19 mouse cellular contexts compared by ENCODE assay signal in the genomic region with DNA sequence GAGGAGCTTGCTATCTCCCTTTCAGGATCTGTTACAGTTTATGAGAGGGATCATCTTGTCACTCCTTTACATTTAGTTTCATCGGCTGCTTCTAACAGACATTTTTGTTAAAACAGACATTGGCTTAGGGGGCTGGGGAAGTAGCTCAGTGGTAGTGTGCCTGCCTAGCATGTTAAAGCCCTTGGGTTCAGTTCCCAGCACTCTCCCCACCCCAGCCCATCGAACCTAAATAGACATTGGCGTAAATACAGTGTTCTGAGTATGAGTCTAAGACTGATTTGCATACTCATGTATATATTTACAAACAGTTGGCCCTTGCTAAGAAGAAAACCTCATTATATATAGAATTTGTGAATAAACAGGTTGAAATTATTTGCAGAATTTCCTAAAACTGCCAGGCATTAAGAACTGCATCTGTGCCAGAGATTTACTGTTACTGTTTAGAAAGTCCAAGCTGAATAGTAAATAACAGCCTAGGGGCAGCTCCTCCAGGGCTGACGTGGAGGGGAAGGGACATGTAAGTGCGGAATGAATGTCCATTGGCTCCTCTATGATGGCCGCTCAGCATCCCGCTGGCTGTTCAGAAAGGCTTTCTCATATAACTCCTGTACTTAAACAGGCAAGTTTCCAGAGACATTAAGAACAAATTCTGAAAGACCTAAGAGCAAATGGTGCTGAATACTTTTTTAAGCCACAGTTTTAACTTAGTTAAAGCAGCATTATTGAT. TPM values are rescaled to one million over a fixed set of nuclear protein-coding genes. Genes with fewer than 3 reads are reported as not detected.
A peak's percentile ranks its signal among the peaks of the same experiment; 100 is the strongest.
DNase-seq lines count a peak whose midpoint lies in the region; ATAC-seq lines count a peak whose summit lies in the region.
"Had no signal": no experiment of that assay in that cellular context is flagged by ENCODE, and none has a peak within 500 bp of the region (broad histone marks: within the 10 kb centered on the region; RNA-seq: fewer than 3 reads in every experiment).

No protein-coding gene starts in this region.

- peaks cover 9% of the 10 kb centered on the region for H3K4me1 ChIP-seq in forebrain, embryonic 15.5 days
- no peaks in the 10 kb centered on the region for H3K4me1 ChIP-seq in forebrain, embryonic 11.5 days (replicated peaks; ENCODE audit: control insufficient read depth, insufficient read depth, low read length)
- H3K4me1 ChIP-seq in limb, embryonic 15.5 days, result 0 out of 2 replicates have a peak, but pooled peaks cover 7% of the 10 kb centered on the region
- H3K4me1 ChIP-seq in limb, embryonic 10.5 days, result 0 out of 2 replicates have a peak, but pooled peaks cover 2% of the 10 kb centered on the region
- H3K4me1 ChIP-seq: embryonic facial prominence, embryonic 12.5 days; forebrain, embryonic 12.5 days had no signal

- intact Hi-C loops in heart, postnatal 10 days (cut with DNase I), result no loop called here

- no peak overlapping the region for H3K4me2 ChIP-seq in forebrain, embryonic 15.5 days (replicated peaks)
- H3K4me2 ChIP-seq in forebrain, embryonic 11.5 days (ENCODE audit: low read depth, low read length, severe bottlenecking), result no peak overlapping the region
- no peak overlapping the region for H3K4me2 ChIP-seq in limb, embryonic 15.5 days
- H3K4me2 ChIP-seq: embryonic facial prominence, embryonic 12.5 days; forebrain, embryonic 12.5 days had no signal

- DNase-seq in forebrain, embryonic 11.5 days (ENCODE audit: low spot score), result no peak
- DNase-seq in heart, adult 11 months, result peak; percentile 76
- DNase-seq in heart, postnatal 10 days, result no peak
- DNase-seq in limb, embryonic 10.5 days (ENCODE audit: low spot score), result no peak
- DNase-seq: adrenal gland, adult 2 months; adrenal gland, postnatal 10 days; adrenal gland, postnatal 25 days; cerebellum, adult 11 months; cerebellum, adult 18-20 months; cerebellum, adult 8-10 months; cerebellum, adult 9-11 months; cerebellum, postnatal 14 days; cerebellum, postnatal 36 days; embryo, embryonic 11 days had no signal

- H3K27me3 ChIP-seq in forebrain, embryonic 15.5 days, result no peaks in the 10 kb centered on the region
- H3K27me3 ChIP-seq in forebrain, embryonic 11.5 days (ENCODE audit: control insufficient read depth, insufficient read depth, low read length), result no peaks in the 10 kb centered on the region
- no peaks in the 10 kb centered on the region for H3K27me3 ChIP-seq in limb, embryonic 15.5 days
- no peaks in the 10 kb centered on the region for H3K27me3 ChIP-seq in limb, embryonic 10.5 days (ENCODE audit: low read depth, poor library complexity, severe bottlenecking)
- H3K27me3 ChIP-seq: embryonic facial prominence, embryonic 12.5 days; forebrain, embryonic 12.5 days had no signal

- peak overlapping the region; percentile 50 for H3K27ac ChIP-seq in forebrain, embryonic 15.5 days (replicated peaks)
- no peak overlapping the region for H3K27ac ChIP-seq in forebrain, embryonic 11.5 days (ENCODE audit: low read depth, low read length)
- H3K27ac ChIP-seq in limb, embryonic 15.5 days, result peak overlapping the region; percentile 43; the same call in 1 of the 2 replicates
- no peak overlapping the region for H3K27ac ChIP-seq in limb, embryonic 10.5 days
- H3K27ac ChIP-seq: embryonic facial prominence, embryonic 12.5 days; forebrain, embryonic 12.5 days had no signal

- H3K4me3 ChIP-seq in forebrain, embryonic 15.5 days, result no peak overlapping the region
- H3K4me3 ChIP-seq in forebrain, embryonic 11.5 days (ENCODE audit: low read depth, low read length), result no peak overlapping the region
- H3K4me3 ChIP-seq in limb, embryonic 15.5 days, result no peak overlapping the region
- H3K4me3 ChIP-seq in limb, embryonic 10.5 days, result no peak overlapping the region
- H3K4me3 ChIP-seq: embryonic facial prominence, embryonic 12.5 days; erythroblast, embryonic 14.5 days; forebrain, embryonic 12.5 days had no signal

- H3K9me3 ChIP-seq in forebrain, embryonic 15.5 days, result no peaks in the 10 kb centered on the region
- H3K9me3 ChIP-seq in forebrain, embryonic 11.5 days (ENCODE audit: control insufficient read depth, low read length), result no peaks in the 10 kb centered on the region
- no peaks in the 10 kb centered on the region for H3K9me3 ChIP-seq in limb, embryonic 15.5 days
- no peaks in the 10 kb centered on the region for H3K9me3 ChIP-seq in limb, embryonic 10.5 days (replicated peaks)
- H3K9me3 ChIP-seq: embryonic facial prominence, embryonic 12.5 days; forebrain, embryonic 12.5 days had no signal

- no peak overlapping the region for H3K9ac ChIP-seq in forebrain, embryonic 15.5 days (replicated peaks)
- no peak overlapping the region for H3K9ac ChIP-seq in forebrain, embryonic 11.5 days (ENCODE audit: low read length)
- H3K9ac ChIP-seq in limb, embryonic 15.5 days, result no peak overlapping the region
- H3K9ac ChIP-seq: embryonic facial prominence, embryonic 12.5 days; forebrain, embryonic 12.5 days had no signal

- H3K36me3 ChIP-seq in forebrain, embryonic 15.5 days, result peaks cover 60% of the 10 kb centered on the region
- H3K36me3 ChIP-seq in forebrain, embryonic 11.5 days (ENCODE audit: control insufficient read depth, insufficient read depth, low read length), result peaks cover 12% of the 10 kb centered on the region; the same call in 1 of the 2 replicates
- H3K36me3 ChIP-seq in limb, embryonic 15.5 days, result peaks cover 56% of the 10 kb centered on the region
- peaks cover 80% of the 10 kb centered on the region for H3K36me3 ChIP-seq in limb, embryonic 10.5 days

- WGBS in forebrain, embryonic 15.5 days, result 55% methylated on average over 7 of the region's 7 CpGs
- WGBS in forebrain, embryonic 11.5 days, result 76% methylated on average over 7 of the region's 7 CpGs
- 60% methylated on average over 7 of the region's 7 CpGs for WGBS in limb, embryonic 15.5 days
- WGBS in limb, embryonic 10.5 days, result 71% methylated on average over 7 of the region's 7 CpGs

- no peak for ATAC-seq in forebrain, embryonic 15.5 days (replicated peaks)
- no peak for ATAC-seq in forebrain, embryonic 11.5 days (replicated peaks; ENCODE audit: low FRiP score)
- ATAC-seq in limb, embryonic 15.5 days (ENCODE audit: insufficient number of reproducible peaks, low FRiP score, low TSS enrichment, low read depth), result no peak

RNA-seq across cellular contexts. Expression of gene Mest, which starts 24.4 kb away (rescaled TPM):
- polyA plus RNA-seq in forebrain, embryonic 15.5 days (2015; fragmentation: Nextera tagmentation; extraction: Ambion mirVana), result 313 and 315 TPM in 2 replicates
- polyA plus RNA-seq in forebrain, embryonic 11.5 days (2014; fragmentation: Nextera tagmentation; extraction: Ambion mirVana), result 1,661 and 1,678 TPM in 2 replicates
- 100 to 1,000 TPM; 192 to 215 TPM for total RNA-seq in heart, postnatal 10 days (2021)
- 1,721 and 1,971 TPM in 2 replicates for polyA plus RNA-seq in limb, embryonic 15.5 days (2015; fragmentation: Nextera tagmentation; extraction: Ambion mirVana)
- 3,140 and 3,810 TPM in 2 replicates for polyA plus RNA-seq in limb, embryonic 10.5 days (2016; fragmentation: Nextera tagmentation; extraction: Ambion mirVana)

RNA-seq across cellular contexts. Expression of gene Cep41, which starts 54.2 kb away (rescaled TPM):
- 14.9 and 17.3 TPM in 2 replicates for polyA plus RNA-seq in forebrain, embryonic 15.5 days (2015; fragmentation: Nextera tagmentation; extraction: Ambion mirVana)
- polyA plus RNA-seq in forebrain, embryonic 11.5 days (2014; fragmentation: Nextera tagmentation; extraction: Ambion mirVana), result 21.6 and 24.1 TPM in 2 replicates
- 1 to 10 TPM; 2.3 to 4.1 TPM for total RNA-seq in heart, postnatal 10 days (2021)
- polyA plus RNA-seq in limb, embryonic 15.5 days (2015; fragmentation: Nextera tagmentation; extraction: Ambion mirVana), result 28.6 and 46.4 TPM in 2 replicates
- 28.8 and 33.1 TPM in 2 replicates for polyA plus RNA-seq in limb, embryonic 10.5 days (2016; fragmentation: Nextera tagmentation; extraction: Ambion mirVana)

Comparison
In these comparisons a context has a peak if more than half of its experiments do, and no peak if none do; other contexts are left out.
1. H3K27ac ChIP-seq: peak in forebrain, embryonic 15.5 days (single experiment) and limb, embryonic 15.5 days (single experiment); none in forebrain, embryonic 11.5 days (single experiment) and limb, embryonic 10.5 days (single experiment).